Mouse (Mus musculus) megakaryocyte, embryonic 14.5 days (primary cell): ENCODE results near the gene Hgf.

ENCODE experiments used
- FLI1 ChIP-seq: IDR thresholded peaks from 2 replicates; pipeline ENCODE4 v1.6.1; 2012; ENCODE audit warnings: low read length, inconsistent platforms, mixed read lengths
- GATA1 ChIP-seq: IDR thresholded peaks from 3 replicates; pipeline ENCODE4 v1.6.1; 2012; ENCODE audit warnings: mixed read lengths, low read length, inconsistent platforms, borderline replicate concordance

GRCm38 (mm10) chr5:16647701-16648100 lies 94.4 kb downstream of the Hgf start:
- TF ChIP-seq GATA1 (no peak), FLI1 (no peak)
